Mouse (Mus musculus): Measurements from ENCODE around the gene Zfp663. TPM values are rescaled to one million over a fixed set of nuclear protein-coding genes. Genes with fewer than 3 reads are reported as not detected.

Gene Zfp663
- polyA plus RNA-seq, 1 experiment from 2014 or later, result 0.23 TPM

DNA sequence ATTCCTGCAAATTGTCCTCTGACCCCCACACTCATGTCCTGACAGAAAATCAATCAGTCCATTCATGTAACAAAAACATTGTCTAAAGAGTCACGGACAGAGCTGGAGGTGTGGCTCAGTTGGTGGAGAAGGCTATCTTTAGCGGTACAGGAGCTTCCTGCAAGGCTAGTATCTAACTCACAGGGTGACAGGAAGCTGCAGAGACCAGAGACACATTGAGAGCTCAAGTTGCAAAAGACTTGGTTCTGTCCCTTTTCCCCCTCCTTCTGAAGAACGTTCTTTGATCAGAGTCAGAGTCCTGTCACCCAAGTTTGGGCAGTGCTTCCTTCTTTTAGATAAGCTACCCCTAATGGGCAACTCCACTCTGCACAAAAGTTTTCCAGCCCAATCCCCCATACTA, 38.8 kb downstream of the Zfp663 start:
- WGBS, result 5% methylated on average over 3 of the region's 3 CpGs
- no peak overlapping the region for H3K4me3 ChIP-seq (ENCODE audit: low read depth, low read length)
- no peaks in the 10 kb centered on the region for H3K36me3 ChIP-seq (ENCODE audit: control insufficient read depth, insufficient read depth, low read length)
- no peaks in the 10 kb centered on the region for H3K27me3 ChIP-seq (ENCODE audit: control insufficient read depth, insufficient read depth, low read length)
- H3K4me1 ChIP-seq (ENCODE audit: control insufficient read depth, insufficient read depth, low read length), result peaks cover 12% of the 10 kb centered on the region
- H3K9ac ChIP-seq (replicated peaks; ENCODE audit: low read depth, low read length), result no peak overlapping the region
- ATAC-seq (ENCODE audit: insufficient number of reproducible peaks, insufficient read depth, low FRiP score, low read depth), result no peak
- H3K9me3 ChIP-seq (ENCODE audit: control insufficient read depth, low read depth, low read length), result no peaks in the 10 kb centered on the region
- H3K27ac ChIP-seq (ENCODE audit: low read length), result no peak overlapping the region
- H3K4me2 ChIP-seq (replicated peaks; ENCODE audit: low read depth, low read length), result no peak overlapping the region

DNA sequence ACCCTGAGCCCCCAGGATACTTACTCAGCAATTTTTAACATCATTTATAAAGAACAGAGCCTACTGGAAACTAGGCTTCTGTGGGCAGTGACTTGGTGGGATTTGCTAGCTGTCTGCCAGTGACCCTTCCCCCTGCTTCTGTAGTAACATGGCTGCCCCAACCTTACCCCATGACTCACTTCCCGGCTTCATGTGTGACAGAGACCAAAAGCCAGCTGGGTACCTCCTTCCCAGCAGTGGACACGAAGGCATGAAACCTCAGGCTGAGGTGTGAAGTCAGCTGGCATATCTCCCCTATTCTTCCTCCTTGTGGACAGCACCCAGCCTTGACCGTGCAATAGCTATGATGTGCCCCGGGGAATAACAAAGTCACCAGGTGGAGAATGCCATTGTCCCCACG, 39.8 kb downstream of the Zfp663 start:
- 69% methylated on average over 5 of the region's 5 CpGs for WGBS
- H3K4me1 ChIP-seq (ENCODE audit: control insufficient read depth, insufficient read depth, low read length), result peaks cover 20% of the 10 kb centered on the region
- no peak for ATAC-seq (ENCODE audit: insufficient number of reproducible peaks, insufficient read depth, low FRiP score, low read depth)
- no peak overlapping the region for H3K27ac ChIP-seq (ENCODE audit: low read length)
- no peak overlapping the region for H3K4me3 ChIP-seq (ENCODE audit: low read depth, low read length)
- H3K9me3 ChIP-seq (ENCODE audit: control insufficient read depth, low read depth, low read length), result no peaks in the 10 kb centered on the region
- H3K36me3 ChIP-seq (ENCODE audit: control insufficient read depth, insufficient read depth, low read length), result no peaks in the 10 kb centered on the region
- H3K9ac ChIP-seq (replicated peaks; ENCODE audit: low read depth, low read length), result no peak overlapping the region
- H3K27me3 ChIP-seq (ENCODE audit: control insufficient read depth, insufficient read depth, low read length), result no peaks in the 10 kb centered on the region
- H3K4me2 ChIP-seq (replicated peaks; ENCODE audit: low read depth, low read length), result no peak overlapping the region

- WGBS, result 50% methylated on average over 7 of the region's 7 CpGs
- Histone ChIP-seq H3K27me3 (ENCODE audit: control insufficient read depth, insufficient read depth, low read length) (no peaks in the 10 kb centered on the region), H3K36me3 (ENCODE audit: control insufficient read depth, insufficient read depth, low read length) (no peaks in the 10 kb centered on the region), H3K4me2 (replicated peaks; ENCODE audit: low read depth, low read length) (peak overlapping the region; percentile 67), H3K9me3 (ENCODE audit: control insufficient read depth, low read depth, low read length) (no peaks in the 10 kb centered on the region), H3K9ac (replicated peaks; ENCODE audit: low read depth, low read length) (0 out of 2 replicates have a peak overlapping the region, but pooled peaks have one; percentile 29), H3K4me1 (ENCODE audit: control insufficient read depth, insufficient read depth, low read length) (peaks cover 25% of the 10 kb centered on the region), H3K27ac (ENCODE audit: low read length) (no peak overlapping the region), H3K4me3 (ENCODE audit: low read depth, low read length) (no peak overlapping the region)
- no peak for ATAC-seq (ENCODE audit: insufficient number of reproducible peaks, insufficient read depth, low FRiP score, low read depth)
These were observed 41.1 kb downstream of the Zfp663 start for GRCm38 (mm10) chr2:165327386-165327785.

- no peaks in the 10 kb centered on the region for H3K9me3 ChIP-seq (ENCODE audit: control insufficient read depth, low read depth, low read length)
- peak within 1 kb of the TSS; percentile 88 for H3K9ac ChIP-seq (replicated peaks; ENCODE audit: low read depth, low read length)
- peaks cover 27% of the 10 kb centered on the region for H3K4me1 ChIP-seq (ENCODE audit: control insufficient read depth, insufficient read depth, low read length)
- H3K27me3 ChIP-seq (ENCODE audit: control insufficient read depth, insufficient read depth, low read length), result no peaks in the 10 kb centered on the region
- peak within 1 kb of the TSS; percentile 44; the same call in 1 of the 2 replicates for H3K27ac ChIP-seq (ENCODE audit: low read length)
- peak within 1 kb of the TSS; percentile 97 for H3K4me3 ChIP-seq (ENCODE audit: low read depth, low read length)
- ATAC-seq (ENCODE audit: insufficient number of reproducible peaks, insufficient read depth, low FRiP score, low read depth), result peak; percentile 98
- H3K4me2 ChIP-seq (replicated peaks; ENCODE audit: low read depth, low read length), result peak within 1 kb of the TSS; percentile 89
- H3K36me3 ChIP-seq (ENCODE audit: control insufficient read depth, insufficient read depth, low read length), result no peaks in the 10 kb centered on the region
- WGBS, result under 1% methylated on average over 55 of the region's 55 CpGs
These were observed 42.0 kb downstream of the Zfp663 start, which contains the start of gene Elmo2 for GRCm38 (mm10) chr2:165326304-165327190. TSS of gene Elmo2 (minus strand) at chr2:165326479.

DNA sequence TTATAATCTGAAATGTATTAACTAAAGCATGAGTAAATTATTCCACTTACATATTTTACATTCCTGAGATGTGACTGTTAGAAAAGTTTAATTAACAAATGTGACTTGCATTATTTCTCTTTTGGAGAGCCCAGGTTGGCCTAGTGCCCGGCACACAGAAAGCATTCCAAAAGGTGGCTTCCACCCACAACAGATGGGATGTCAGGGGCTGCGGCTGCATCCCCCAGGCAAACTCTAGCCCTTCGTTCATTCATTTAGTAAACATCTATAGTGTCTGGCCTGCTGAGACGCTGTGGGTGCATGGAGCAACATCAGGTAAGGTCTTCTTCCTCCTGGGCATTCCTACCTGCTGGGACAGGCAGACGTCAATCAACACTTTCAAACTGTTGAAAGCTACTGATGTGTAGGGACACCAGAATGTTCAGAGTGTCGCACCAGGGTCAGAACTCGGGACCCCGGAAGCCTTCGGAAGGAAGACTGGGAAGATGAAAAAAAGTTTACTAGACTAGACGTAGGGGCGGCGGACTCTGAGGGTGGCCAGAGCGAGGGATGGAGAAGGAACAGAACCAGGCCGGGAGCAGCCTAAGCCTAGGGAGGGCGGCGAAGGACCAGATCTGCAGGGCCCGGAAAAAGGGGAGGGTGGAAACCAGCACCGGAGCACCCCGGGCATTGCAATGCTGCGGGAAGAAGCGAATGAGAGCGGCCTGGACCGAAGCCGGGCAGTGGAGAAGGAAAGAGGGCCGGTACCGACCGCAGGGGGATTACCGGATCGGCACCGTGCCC, 42.8 kb downstream of the Zfp663 start:
- Histone ChIP-seq H3K27me3 (ENCODE audit: control insufficient read depth, insufficient read depth, low read length) (no peaks in the 10 kb centered on the region), H3K9ac (replicated peaks; ENCODE audit: low read depth, low read length) (peak overlapping the region; percentile 88), H3K27ac (ENCODE audit: low read length) (peak overlapping the region; percentile 44; the same call in 1 of the 2 replicates), H3K4me1 (ENCODE audit: control insufficient read depth, insufficient read depth, low read length) (peaks cover 35% of the 10 kb centered on the region), H3K4me3 (ENCODE audit: low read depth, low read length) (peak overlapping the region; percentile 97), H3K9me3 (ENCODE audit: control insufficient read depth, low read depth, low read length) (no peaks in the 10 kb centered on the region), H3K36me3 (ENCODE audit: control insufficient read depth, insufficient read depth, low read length) (no peaks in the 10 kb centered on the region), H3K4me2 (replicated peaks; ENCODE audit: low read depth, low read length) (peak overlapping the region; percentile 89)
- 0 out of 2 replicates have a peak, but pooled peaks have one; percentile 16 for ATAC-seq (ENCODE audit: insufficient number of reproducible peaks, insufficient read depth, low FRiP score, low read depth)
- WGBS, result 1% methylated on average over 30 of the region's 30 CpGs

- peaks cover 43% of the 10 kb centered on the region for H3K4me1 ChIP-seq (ENCODE audit: control insufficient read depth, insufficient read depth, low read length)
- no peak overlapping the region for H3K4me2 ChIP-seq (replicated peaks; ENCODE audit: low read depth, low read length)
- no peak overlapping the region for H3K4me3 ChIP-seq (ENCODE audit: low read depth, low read length)
- H3K9me3 ChIP-seq (ENCODE audit: control insufficient read depth, low read depth, low read length), result no peaks in the 10 kb centered on the region
- 52% methylated on average over 5 of the region's 5 CpGs for WGBS
- H3K36me3 ChIP-seq (ENCODE audit: control insufficient read depth, insufficient read depth, low read length), result no peaks in the 10 kb centered on the region
- no peak for ATAC-seq (ENCODE audit: insufficient number of reproducible peaks, insufficient read depth, low FRiP score, low read depth)
- no peak overlapping the region for H3K9ac ChIP-seq (replicated peaks; ENCODE audit: low read depth, low read length)
- H3K27me3 ChIP-seq (ENCODE audit: control insufficient read depth, insufficient read depth, low read length), result no peaks in the 10 kb centered on the region
- no peak overlapping the region for H3K27ac ChIP-seq (ENCODE audit: low read length)
These were observed 44.6 kb downstream of the Zfp663 start for GRCm38 (mm10) chr2:165323928-165324327.

DNA sequence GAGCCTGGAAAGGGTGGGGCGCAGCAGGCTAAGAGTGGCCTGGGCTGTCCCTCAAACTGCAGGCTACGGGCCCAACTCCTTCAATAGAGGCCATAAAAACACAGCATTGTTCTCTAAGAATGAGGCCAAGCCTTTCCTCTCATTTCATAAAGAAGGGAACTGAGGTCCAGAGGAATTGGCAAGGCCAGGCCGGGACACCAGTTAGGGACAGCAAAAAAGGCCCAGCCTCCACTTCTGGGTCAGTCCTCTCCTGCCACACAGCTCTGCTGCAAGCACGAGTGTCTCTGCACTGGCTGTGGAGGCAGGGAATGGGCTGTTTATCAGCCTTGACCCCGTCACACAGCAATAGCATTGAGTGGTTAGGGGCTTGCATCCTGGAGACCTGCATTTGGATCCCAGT, 45.0 kb downstream of the Zfp663 start:
- Histone ChIP-seq H3K4me2 (replicated peaks; ENCODE audit: low read depth, low read length) (no peak overlapping the region), H3K27me3 (ENCODE audit: control insufficient read depth, insufficient read depth, low read length) (no peaks in the 10 kb centered on the region), H3K27ac (ENCODE audit: low read length) (no peak overlapping the region), H3K9me3 (ENCODE audit: control insufficient read depth, low read depth, low read length) (no peaks in the 10 kb centered on the region), H3K4me3 (ENCODE audit: low read depth, low read length) (no peak overlapping the region), H3K36me3 (ENCODE audit: control insufficient read depth, insufficient read depth, low read length) (no peaks in the 10 kb centered on the region), H3K4me1 (ENCODE audit: control insufficient read depth, insufficient read depth, low read length) (peaks cover 47% of the 10 kb centered on the region), H3K9ac (replicated peaks; ENCODE audit: low read depth, low read length) (no peak overlapping the region)
- no peak for ATAC-seq (ENCODE audit: insufficient number of reproducible peaks, insufficient read depth, low FRiP score, low read depth)
- WGBS, result 79% methylated on average over 5 of the region's 5 CpGs

DNA sequence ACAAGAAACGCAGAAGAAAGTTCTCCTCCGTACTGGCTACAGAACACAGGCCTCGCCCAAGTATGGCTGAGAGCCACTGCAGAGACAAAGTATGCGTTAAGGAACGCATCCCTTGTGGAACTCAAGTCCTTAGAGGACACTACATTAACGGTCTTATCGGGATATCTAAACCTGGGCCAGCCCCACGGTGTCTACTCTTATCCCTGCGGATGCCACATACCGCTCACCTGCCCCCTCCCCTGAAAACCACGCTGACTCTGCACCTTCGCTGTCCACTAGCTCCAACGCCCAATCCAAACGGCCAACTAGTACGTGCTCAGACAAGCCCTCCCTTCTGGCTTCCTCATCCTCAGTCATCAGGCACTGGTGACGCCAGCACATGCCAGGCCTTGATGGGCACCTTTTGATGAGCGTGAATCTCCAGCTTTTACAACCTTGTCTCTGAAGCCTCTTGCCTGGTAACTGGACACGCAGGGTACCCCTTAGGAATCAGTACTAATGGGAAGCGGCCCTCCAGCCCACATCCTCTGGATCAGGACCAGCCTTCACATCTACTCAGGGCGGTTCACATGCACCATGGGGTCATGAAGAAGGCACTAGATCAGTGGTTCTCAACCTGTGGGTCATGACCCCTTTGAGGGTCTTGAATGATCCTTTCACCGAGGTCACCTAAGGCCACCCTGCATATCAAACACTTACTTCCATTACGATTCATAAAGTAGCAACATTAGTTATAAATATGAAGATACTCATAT, 46.4 kb downstream of the Zfp663 start:
- no peaks in the 10 kb centered on the region for H3K9me3 ChIP-seq (ENCODE audit: control insufficient read depth, low read depth, low read length)
- 82% methylated on average over 22 of the region's 22 CpGs for WGBS
- no peak overlapping the region for H3K9ac ChIP-seq (replicated peaks; ENCODE audit: low read depth, low read length)
- H3K27ac ChIP-seq (ENCODE audit: low read length), result no peak overlapping the region
- no peak overlapping the region for H3K4me3 ChIP-seq (ENCODE audit: low read depth, low read length)
- H3K36me3 ChIP-seq (ENCODE audit: control insufficient read depth, insufficient read depth, low read length), result no peaks in the 10 kb centered on the region
- peaks cover 58% of the 10 kb centered on the region for H3K4me1 ChIP-seq (ENCODE audit: control insufficient read depth, insufficient read depth, low read length)
- no peaks in the 10 kb centered on the region for H3K27me3 ChIP-seq (ENCODE audit: control insufficient read depth, insufficient read depth, low read length)
- H3K4me2 ChIP-seq (replicated peaks; ENCODE audit: low read depth, low read length), result no peak overlapping the region
- no peak for ATAC-seq (ENCODE audit: insufficient number of reproducible peaks, insufficient read depth, low FRiP score, low read depth)
